Mouse (Mus musculus) stomach, embryonic 14.5 days (tissue): ENCODE results near the gene Usp1. TPM values are rescaled to one million over a fixed set of nuclear protein-coding genes. Genes with fewer than 3 reads are reported as not detected.
"Not testable (repeated sequence)": the region's sequence is repeated elsewhere in the genome, so short reads cannot be mapped to it uniquely, and the experiment has no call there.

Experiments
- ATAC-seq: fragments of 200-750 bp; cut with Nextera tagmentation; 2 replicates; pipeline ENCODE4 v1.8.0; 2017; ENCODE audit warnings: low read depth, moderate TSS enrichment; ENCODE audit not compliant: insufficient number of reproducible peaks, insufficient read depth, low FRiP score
- H3K27ac ChIP-seq: fragments of 300-500 bp; sonication (generic); 2 replicates; pipeline ENCODE4 v1.5.1; 2014; ENCODE audit warnings: mild to moderate bottlenecking, low read length, moderate library complexity, mixed read lengths
- H3K27me3 ChIP-seq: fragments of 300-500 bp; sonication (generic); 2 replicates; pipeline ENCODE4 v1.6.1; 2014; ENCODE audit warnings: low read length, control low read depth, mixed read lengths; ENCODE audit not compliant: control insufficient read depth, insufficient read depth
- H3K36me3 ChIP-seq: fragments of 300-500 bp; sonication (generic); 2 replicates; pipeline ENCODE4 v1.6.1; 2014; ENCODE audit warnings: mild to moderate bottlenecking, control low read depth, low read length, moderate library complexity, mixed read lengths; ENCODE audit not compliant: control insufficient read depth, insufficient read depth
- H3K4me1 ChIP-seq: fragments of 300-500 bp; sonication (generic); 2 replicates; pipeline ENCODE4 v1.6.1; 2014; ENCODE audit warnings: low read length, control low read depth, mixed read lengths; ENCODE audit not compliant: control insufficient read depth, insufficient read depth
- H3K4me2 ChIP-seq: fragments of 300-500 bp; sonication (generic); replicated peaks from 2 replicates; pipeline ENCODE4 v1.6.1; 2014; ENCODE audit warnings: low read depth, low read length, control low read depth
- H3K4me3 ChIP-seq: fragments of 300-500 bp; sonication (generic); 2 replicates; pipeline ENCODE4 v1.5.1; 2014; ENCODE audit warnings: low read depth, low read length, control low read depth
- H3K9ac ChIP-seq: fragments of 300-500 bp; sonication (generic); replicated peaks from 2 replicates; pipeline ENCODE4 v1.6.1; 2014; ENCODE audit warnings: low read depth, mild to moderate bottlenecking, control low read depth, low read length, moderate library complexity, mixed read lengths
- H3K9me3 ChIP-seq: fragments of 300-500 bp; sonication (generic); 2 replicates; pipeline ENCODE4 v1.6.1; 2016; ENCODE audit warnings: low read depth, low read length, control low read depth; ENCODE audit not compliant: control insufficient read depth
- WGBS: fragments of 180-500 bp; shearing (Covaris S2); extraction: QIAGEN DNeasy Blood & Tissue Kit; methylation state at CpG from one replicate; pipeline ENCODE4 v1.1.7; 2014; 5-methylcytosine and 5-hydroxymethylcytosine counted together
- polyA plus RNA-seq: library from polyadenylated mRNA; unstranded; fragments of >200 nt; fragmentation: Nextera tagmentation; extraction: Ambion mirVana; gene quantifications from 2 replicates; pipeline ENCODE4 v1.2.1, GENCODE M21; 2014

Gene Usp1
- polyA plus RNA-seq, 1 experiment from 2014 or later = 117 TPM

DNA sequence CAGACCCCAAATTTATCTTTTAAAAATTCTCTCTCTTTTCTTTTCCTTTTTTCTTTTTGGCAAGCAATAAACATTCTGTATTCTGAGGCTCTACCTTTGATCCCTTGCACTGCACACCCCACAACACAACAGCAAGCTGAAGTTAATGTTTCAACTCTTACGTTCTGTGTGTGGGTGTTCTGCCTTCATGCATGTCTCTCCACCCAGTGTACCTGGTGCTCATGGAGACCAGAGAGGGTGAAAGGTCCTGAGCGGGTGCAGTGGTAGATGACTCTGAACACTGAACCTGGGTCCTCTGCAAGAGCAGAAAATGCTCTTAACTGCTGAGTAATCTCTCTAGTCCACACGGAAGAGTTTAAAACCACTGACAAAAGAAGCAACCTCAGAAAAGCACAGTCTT, 36.6 kb downstream of the Usp1 start:
- H3K4me3 ChIP-seq = no peak overlapping the region
- no peak overlapping the region for H3K9ac ChIP-seq
- ATAC-seq = no peak
- no peak overlapping the region for H3K4me2 ChIP-seq
- H3K4me1 ChIP-seq = no peaks in the 10 kb centered on the region
- H3K36me3 ChIP-seq = peaks cover 40% of the 10 kb centered on the region
- no peak overlapping the region for H3K27ac ChIP-seq
- 82% methylated on average over 3 of the region's 3 CpGs for WGBS
- no peaks in the 10 kb centered on the region for H3K27me3 ChIP-seq
- H3K9me3 ChIP-seq = no peaks in the 10 kb centered on the region

DNA sequence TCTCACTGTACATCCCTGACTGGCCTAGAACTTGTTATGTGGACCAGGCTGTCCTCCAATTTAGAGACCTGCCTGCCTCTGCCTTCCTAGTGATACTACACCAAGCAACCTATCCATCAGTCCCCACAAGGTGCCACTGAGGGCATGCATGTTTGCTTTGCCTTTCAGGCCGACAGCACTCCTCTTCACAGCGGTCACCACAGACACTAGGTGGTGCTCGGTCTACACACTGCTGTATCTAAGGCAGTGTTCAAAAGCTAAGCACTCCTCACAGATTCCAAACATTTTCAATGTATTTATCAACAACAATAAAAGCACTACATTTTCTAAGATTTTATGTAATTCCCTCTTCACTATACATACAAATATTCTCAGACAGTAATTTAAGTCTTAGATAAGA, 46.3 kb downstream of the Usp1 start:
- H3K36me3 ChIP-seq = peaks cover 65% of the 10 kb centered on the region
- 81% methylated on average over 3 of the region's 3 CpGs for WGBS
- no peaks in the 10 kb centered on the region for H3K27me3 ChIP-seq
- ATAC-seq = no peak
- H3K4me1 ChIP-seq = no peaks in the 10 kb centered on the region
- no peaks in the 10 kb centered on the region for H3K9me3 ChIP-seq
- no peak overlapping the region for H3K27ac ChIP-seq
- no peak overlapping the region for H3K4me3 ChIP-seq
- H3K4me2 ChIP-seq = no peak overlapping the region
- H3K9ac ChIP-seq = no peak overlapping the region

DNA sequence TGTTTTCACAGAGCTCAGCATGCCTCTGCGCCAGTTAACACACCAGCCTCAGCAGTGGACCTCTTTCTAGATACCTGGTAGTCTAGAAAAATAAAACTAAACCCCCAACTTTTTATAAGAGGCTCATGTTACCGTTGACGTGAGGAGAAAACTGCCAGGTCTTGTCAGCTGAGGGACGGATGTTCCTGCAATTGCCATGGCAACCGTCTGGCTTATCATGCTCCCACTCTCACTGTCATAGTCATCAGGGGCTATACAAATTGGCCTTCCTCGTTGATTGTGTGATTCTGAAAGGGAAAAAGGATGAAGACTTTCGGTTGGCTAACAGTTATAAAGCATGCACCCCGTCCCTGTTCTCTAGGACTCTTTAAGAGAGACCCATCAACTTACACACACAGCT, 52.1 kb downstream of the Usp1 start:
- no peaks in the 10 kb centered on the region for H3K27me3 ChIP-seq
- no peaks in the 10 kb centered on the region for H3K9me3 ChIP-seq
- no peak overlapping the region for H3K4me2 ChIP-seq
- H3K27ac ChIP-seq = no peak overlapping the region
- WGBS = 70% methylated on average over 8 of the region's 8 CpGs
- no peak overlapping the region for H3K4me3 ChIP-seq
- peaks cover 35% of the 10 kb centered on the region for H3K36me3 ChIP-seq
- no peak overlapping the region for H3K9ac ChIP-seq
- ATAC-seq = no peak
- no peaks in the 10 kb centered on the region for H3K4me1 ChIP-seq

DNA sequence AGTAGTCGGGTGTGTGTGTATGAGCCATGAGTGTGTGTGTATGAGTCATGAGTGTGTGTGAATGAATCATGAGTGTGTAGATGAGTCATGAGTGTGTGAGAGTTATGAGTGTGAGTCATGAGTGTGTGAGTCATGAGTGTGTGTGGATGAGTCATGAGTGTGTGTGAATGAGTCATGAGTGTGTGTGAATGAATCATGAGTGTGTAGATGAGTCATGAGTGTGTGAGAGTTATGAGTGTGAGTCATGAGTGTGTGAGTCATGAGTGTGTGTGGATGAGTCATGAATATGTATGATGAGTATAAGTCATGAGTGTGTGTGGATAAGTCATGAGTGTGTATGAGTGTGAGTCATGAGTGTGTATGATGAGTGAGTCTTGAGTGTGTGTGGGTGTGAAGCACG, 54.7 kb downstream of the Usp1 start:
- not testable (repeated sequence) for H3K4me2 ChIP-seq, ATAC-seq, H3K27ac ChIP-seq, H3K27me3 ChIP-seq, H3K9ac ChIP-seq, H3K9me3 ChIP-seq, H3K4me3 ChIP-seq, H3K4me1 ChIP-seq
- WGBS = 98% methylated on average over 2 of the region's 2 CpGs
- H3K36me3 ChIP-seq = peaks cover 12% of the 10 kb centered on the region; the same call in 1 of the 2 replicates

DNA sequence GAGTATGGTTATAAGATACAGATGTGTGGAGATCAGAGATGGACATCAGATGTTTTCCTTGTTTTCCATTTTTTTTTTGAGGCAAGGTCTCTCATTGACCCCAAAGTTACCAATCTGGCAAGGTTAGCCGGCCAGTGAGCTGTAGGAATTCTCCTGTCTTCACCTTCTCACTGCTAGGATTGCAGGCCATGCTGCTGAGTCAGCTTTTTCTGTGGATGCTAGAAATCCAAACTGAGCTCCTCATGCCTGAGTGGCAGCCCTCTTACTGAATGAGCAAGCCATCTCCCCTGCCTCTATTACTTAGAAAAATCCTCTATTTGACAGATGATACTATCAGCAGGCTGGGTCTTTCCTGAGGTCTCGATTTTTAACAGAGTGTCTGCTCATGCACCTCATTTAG, 55.1 kb downstream of the Usp1 start:
- peaks cover 14% of the 10 kb centered on the region for H3K36me3 ChIP-seq

DNA sequence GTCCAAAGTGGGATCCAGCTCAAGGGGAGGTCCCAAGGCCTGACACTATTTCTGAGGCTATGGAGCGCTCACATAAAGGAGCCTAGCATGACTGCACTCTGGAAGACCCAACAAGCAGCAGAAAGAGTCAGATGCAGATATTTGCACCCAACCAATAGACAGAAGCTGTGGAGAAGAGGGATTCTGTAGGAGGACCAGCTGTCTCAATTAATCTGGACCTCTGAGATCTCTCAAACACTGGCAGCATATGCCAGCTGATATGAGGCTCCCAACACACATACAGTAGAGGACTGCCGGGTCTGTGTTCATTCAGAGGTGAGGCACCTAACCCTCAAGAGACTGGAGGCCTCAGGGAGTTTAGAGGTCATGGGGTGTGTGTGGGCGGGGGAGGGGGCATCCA, 56.4 kb downstream of the Usp1 start:
- 74% methylated on average over 3 of the region's 3 CpGs for WGBS
- not testable (repeated sequence) for H3K27ac ChIP-seq
- H3K36me3 ChIP-seq = peaks cover 23% of the 10 kb centered on the region

More for the DNA sequence above, 55.1 kb downstream of the Usp1 start:
- H3K4me3 ChIP-seq = no peak overlapping the region
- no peaks in the 10 kb centered on the region for H3K9me3 ChIP-seq
- no peak overlapping the region for H3K4me2 ChIP-seq
- H3K9ac ChIP-seq = no peak overlapping the region
- no peak overlapping the region for H3K27ac ChIP-seq
- no peaks in the 10 kb centered on the region for H3K27me3 ChIP-seq
- ATAC-seq = no peak
- WGBS = 86% methylated on average over 2 of the region's 2 CpGs
- H3K4me1 ChIP-seq = no peaks in the 10 kb centered on the region

DNA sequence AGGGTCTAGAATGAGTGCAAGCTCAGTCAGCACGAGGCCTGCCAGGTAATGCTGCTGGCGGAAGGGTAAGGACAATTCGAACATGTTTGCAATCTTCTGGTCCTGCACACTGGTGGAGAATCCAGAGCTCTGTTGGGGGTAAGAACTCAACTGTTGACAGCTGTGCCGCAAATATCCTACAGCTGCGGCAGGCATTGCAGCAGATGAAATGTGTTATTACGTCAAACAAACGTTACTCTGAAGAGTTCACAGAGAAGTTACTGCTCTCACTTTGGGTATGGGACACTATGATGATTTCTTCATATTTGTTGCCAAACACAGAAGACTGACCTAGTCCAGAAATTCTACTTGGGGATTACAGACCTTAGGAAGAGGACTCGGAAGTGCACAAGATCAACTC, 61.1 kb downstream of the Usp1 start:
- Histone ChIP-seq H3K4me2 (no peak overlapping the region), H3K4me3 (no peak overlapping the region), H3K27me3 (no peaks in the 10 kb centered on the region), H3K4me1 (no peaks in the 10 kb centered on the region), H3K27ac (no peak overlapping the region), H3K36me3 (peaks cover 32% of the 10 kb centered on the region), H3K9me3 (no peaks in the 10 kb centered on the region), H3K9ac (no peak overlapping the region)
- no peak for ATAC-seq
- 77% methylated on average over 8 of the region's 8 CpGs for WGBS

More for the DNA sequence above, 56.4 kb downstream of the Usp1 start:
- not testable (repeated sequence) for H3K4me1 ChIP-seq, H3K27me3 ChIP-seq, H3K4me3 ChIP-seq, H3K4me2 ChIP-seq, H3K9ac ChIP-seq, H3K9me3 ChIP-seq, ATAC-seq

Other genes starting within 250 kb of the Usp1 start
- gene L1td1, start 197.1 kb upstream of the Usp1 start, polyA plus RNA-seq = 0.21 and 0.41 TPM in 2 replicates
- 4.1 and 4.4 TPM in 2 replicates for gene Kank4, start 106.3 kb upstream of the Usp1 start, polyA plus RNA-seq
- gene I0C0044D17Rik, start 100.0 kb upstream of the Usp1 start, polyA plus RNA-seq = not detected in 2 replicates
- 1.7 and 3.2 TPM in 2 replicates for gene Angptl3, start 107.1 kb downstream of the Usp1 start, polyA plus RNA-seq
- 75.7 and 84.5 TPM in 2 replicates for gene Dock7, start 197.1 kb downstream of the Usp1 start, polyA plus RNA-seq